Mouse (Mus musculus) hindbrain, embryonic 14.5 days (tissue): ENCODE data around the gene Unkl. TPM values are rescaled to one million over a fixed set of nuclear protein-coding genes. Genes with fewer than 3 reads are reported as not detected.
"Not testable (repeated sequence)": the region's sequence is repeated elsewhere in the genome, so short reads cannot be mapped to it uniquely, and the experiment has no call there.

ENCODE experiments used
- ATAC-seq: fragments of 200-750 bp; cut with Nextera tagmentation; 2 replicates; pipeline ENCODE4 v1.8.0; 2017; ENCODE audit warnings: moderate number of reproducible peaks, mild to moderate bottlenecking, moderate TSS enrichment, moderate library complexity; ENCODE audit not compliant: low FRiP score
- DNase-seq: peaks from one replicate; pipeline ENCODE4 v3.0.0-alpha.2; 2015; ENCODE audit warnings: low spot score
- H3K27ac ChIP-seq: fragments of 300-500 bp; sonication (generic); 2 replicates; pipeline ENCODE4 v1.5.1; 2014; ENCODE audit warnings: mild to moderate bottlenecking, moderate library complexity
- H3K27me3 ChIP-seq: fragments of 300-500 bp; sonication (generic); 2 replicates; pipeline ENCODE4 v1.6.1; 2014; ENCODE audit warnings: mild to moderate bottlenecking, low read length, mixed read lengths; ENCODE audit not compliant: control insufficient read depth, insufficient read depth
- H3K36me3 ChIP-seq: fragments of 300-500 bp; sonication (generic); replicated peaks from 2 replicates; pipeline ENCODE4 v1.6.1; 2014; ENCODE audit not compliant: control insufficient read depth, insufficient read depth
- H3K4me1 ChIP-seq: fragments of 300-500 bp; sonication (generic); replicated peaks from 2 replicates; pipeline ENCODE4 v1.6.1; 2014; ENCODE audit warnings: antibody characterized with exemption, low read length, mixed read lengths; ENCODE audit not compliant: control insufficient read depth, insufficient read depth
- H3K4me2 ChIP-seq: fragments of 300-500 bp; sonication (generic); replicated peaks from 2 replicates; pipeline ENCODE4 v1.6.1; 2014; ENCODE audit warnings: mild to moderate bottlenecking, moderate library complexity
- H3K4me3 ChIP-seq: fragments of 300-500 bp; sonication (generic); replicated peaks from 2 replicates; pipeline ENCODE4 v1.5.1; 2014; ENCODE audit warnings: mild to moderate bottlenecking, low read length
- H3K9ac ChIP-seq: fragments of 300-500 bp; sonication (generic); 2 replicates; pipeline ENCODE4 v1.6.1; 2014
- H3K9me3 ChIP-seq: fragments of 300-500 bp; sonication (generic); 2 replicates; pipeline ENCODE4 v1.6.1; 2016; ENCODE audit warnings: low read length; ENCODE audit not compliant: control insufficient read depth
- WGBS: fragments of 180-500 bp; shearing (Covaris S2); extraction: QIAGEN DNeasy Blood & Tissue Kit; methylation state at CpG from one replicate; pipeline ENCODE4 v1.1.7; 2014; 5-methylcytosine and 5-hydroxymethylcytosine counted together
- polyA plus RNA-seq: library from polyadenylated mRNA; unstranded; fragments of >200 nt; fragmentation: Nextera tagmentation; extraction: Ambion mirVana; gene quantifications from 2 replicates; pipeline ENCODE4 v1.2.1, GENCODE M21; 2014

Gene Unkl
- polyA plus RNA-seq, 1 experiment from 2014 or later: 9.9 TPM

DNA sequence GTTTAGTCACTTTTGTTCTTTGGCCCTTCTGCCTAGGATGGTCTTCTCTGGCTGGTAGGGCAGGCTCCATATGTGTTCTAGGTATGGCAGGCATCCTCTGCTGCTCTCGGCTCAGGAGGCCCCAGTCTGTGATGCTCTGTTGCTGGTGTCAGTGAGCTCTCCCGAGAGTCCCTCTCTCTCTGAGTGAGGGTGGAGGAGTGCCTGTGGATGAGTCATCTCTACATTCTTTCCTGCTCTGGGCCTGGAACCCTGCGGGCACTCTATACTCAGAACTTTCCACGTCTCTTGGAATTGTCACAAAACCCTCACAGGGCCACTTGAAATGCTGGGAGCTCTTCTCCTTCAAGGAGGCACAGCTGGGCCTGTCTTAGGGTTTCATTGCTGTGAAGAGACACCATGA lies 23.5 kb downstream of the Unkl start:
- DNase-seq (no peak), ATAC-seq (no peak)
- Histone ChIP-seq H3K9ac (no peak overlapping the region), H3K4me1 (no peaks in the 10 kb centered on the region), H3K36me3 (peaks cover 97% of the 10 kb centered on the region), H3K27me3 (no peaks in the 10 kb centered on the region), H3K9me3 (no peaks in the 10 kb centered on the region), H3K27ac (no peak overlapping the region), H3K4me2 (no peak overlapping the region), H3K4me3 (no peak overlapping the region)
- WGBS: 91% methylated on average over 4 of the region's 4 CpGs

DNA sequence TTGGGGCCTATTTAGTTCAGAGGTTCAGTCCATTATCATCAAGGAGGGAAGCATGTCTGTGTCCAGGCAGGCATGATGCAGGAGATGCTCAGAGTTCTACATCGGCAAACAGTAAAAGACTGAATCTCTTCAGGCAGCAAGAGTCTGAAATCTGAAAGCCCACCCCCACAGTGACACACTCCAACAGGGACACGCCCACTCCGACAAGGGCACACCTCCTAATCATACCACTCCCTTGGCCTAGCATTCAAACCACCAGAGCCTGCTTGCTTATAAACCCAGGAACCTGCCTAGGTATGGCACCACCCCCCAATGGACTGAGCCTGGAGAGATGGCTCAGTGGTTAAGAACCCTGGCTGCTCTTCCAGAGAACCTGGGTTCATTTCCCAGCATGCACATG lies 27.2 kb downstream of the Unkl start:
- DNase-seq (no peak), ATAC-seq (no peak)
- H3K4me1 ChIP-seq: no peaks in the 10 kb centered on the region
- no peak overlapping the region for H3K4me3 ChIP-seq
- H3K9me3 ChIP-seq: no peaks in the 10 kb centered on the region
- no peaks in the 10 kb centered on the region for H3K27me3 ChIP-seq
- H3K36me3 ChIP-seq: peaks cover 90% of the 10 kb centered on the region
- no peak overlapping the region for H3K9ac ChIP-seq
- WGBS: 89% methylated on average over 3 of the region's 3 CpGs
- H3K27ac ChIP-seq: no peak overlapping the region
- H3K4me2 ChIP-seq: no peak overlapping the region

DNA sequence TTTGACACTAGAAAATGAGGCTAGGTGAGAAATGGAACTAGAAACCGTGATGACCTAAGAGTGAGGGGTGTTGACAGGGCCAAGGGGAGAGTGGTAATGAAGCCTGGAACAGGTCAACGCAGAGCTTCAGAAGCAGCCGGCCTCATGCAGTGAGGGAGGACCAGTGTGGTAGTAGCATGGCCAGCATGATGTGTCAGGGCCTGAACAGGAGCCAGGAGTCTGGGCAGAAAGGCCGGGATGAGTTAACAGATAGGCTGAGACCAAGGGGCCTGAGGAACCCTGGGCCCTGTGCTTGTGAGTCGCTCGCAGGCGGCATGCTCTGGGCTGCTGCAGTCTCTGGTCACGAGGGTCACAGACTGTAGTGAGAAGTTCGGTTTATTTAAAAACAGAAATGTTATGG lies 30.8 kb downstream of the Unkl start:
- WGBS: 92% methylated on average over 9 of the region's 9 CpGs
- no peaks in the 10 kb centered on the region for H3K27me3 ChIP-seq
- no peaks in the 10 kb centered on the region for H3K9me3 ChIP-seq
- ATAC-seq (no peak), DNase-seq (no peak)
- H3K9ac ChIP-seq: no peak overlapping the region
- H3K36me3 ChIP-seq: peaks cover 56% of the 10 kb centered on the region
- H3K4me3 ChIP-seq: no peak overlapping the region
- no peak overlapping the region for H3K27ac ChIP-seq
- H3K4me1 ChIP-seq: 0 out of 2 replicates have a peak, but pooled peaks cover 7% of the 10 kb centered on the region
- no peak overlapping the region for H3K4me2 ChIP-seq

DNA sequence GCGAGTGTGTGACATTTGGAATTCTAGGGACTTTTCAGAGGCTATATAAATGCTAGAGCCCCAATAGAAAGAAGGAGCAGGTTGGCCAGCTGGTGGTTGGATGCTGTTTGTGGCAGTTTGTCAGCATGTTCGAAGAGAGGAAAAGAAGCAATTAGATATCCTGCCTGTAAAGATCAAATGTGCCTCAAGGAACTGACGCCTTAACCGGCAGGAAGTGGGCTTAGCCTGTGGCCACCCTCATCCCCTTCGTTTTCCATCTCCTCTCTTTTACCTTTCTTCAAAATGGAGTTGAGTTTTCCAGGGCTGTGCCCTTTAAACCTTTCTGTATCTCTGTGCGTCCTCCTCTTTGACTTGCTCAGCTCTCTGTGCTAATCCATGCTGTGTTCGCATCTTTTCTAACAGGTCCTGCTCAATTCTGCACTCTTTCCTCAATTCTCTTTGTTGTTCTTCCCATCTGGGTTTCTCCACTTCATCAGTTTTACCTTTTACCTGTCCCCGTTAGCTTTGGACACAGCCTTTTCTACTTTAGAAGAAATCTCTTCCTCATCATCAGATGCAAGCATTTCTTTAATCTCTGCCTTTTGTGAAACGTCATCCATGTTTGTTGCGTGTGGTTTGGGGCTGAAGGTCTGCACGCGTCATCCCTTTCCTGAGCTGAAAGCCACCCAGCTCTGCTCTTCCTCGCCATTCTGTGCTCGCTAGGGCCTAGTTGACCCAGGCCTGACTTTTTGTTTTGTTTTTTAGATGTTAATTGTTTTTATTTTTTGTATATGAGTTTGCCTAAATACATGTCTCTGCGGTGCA lies 31.5 kb downstream of the Unkl start:
- Histone ChIP-seq H3K4me3 (no peak overlapping the region), H3K4me1 (0 out of 2 replicates have a peak, but pooled peaks cover 7% of the 10 kb centered on the region), H3K9ac (no peak overlapping the region), H3K4me2 (no peak overlapping the region), H3K9me3 (no peaks in the 10 kb centered on the region), H3K27ac (no peak overlapping the region), H3K36me3 (peaks cover 49% of the 10 kb centered on the region), H3K27me3 (no peaks in the 10 kb centered on the region)
- WGBS: 96% methylated on average over 15 of the region's 15 CpGs
- DNase-seq: no peak
- ATAC-seq: no peak

DNA sequence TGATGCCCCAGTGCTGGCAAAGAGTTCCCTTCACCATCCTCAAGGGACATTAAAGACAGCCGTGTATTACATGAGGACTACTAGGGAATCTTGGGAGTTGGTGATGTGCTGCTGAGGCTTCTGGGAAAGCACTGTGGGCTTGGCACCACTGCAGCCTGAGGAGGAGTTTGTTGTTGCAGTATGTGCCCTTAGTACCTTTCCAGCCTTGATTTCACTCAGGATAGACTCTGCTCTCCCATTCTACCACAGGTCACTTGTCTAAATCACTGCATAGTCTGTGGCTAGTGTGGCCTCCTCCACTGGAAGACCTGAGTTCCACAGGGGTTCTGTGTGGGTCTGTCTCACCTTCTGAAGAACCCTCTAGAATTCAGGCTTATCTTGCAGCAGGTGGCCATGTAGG lies 32.5 kb downstream of the Unkl start:
- WGBS: 88% methylated on average over 1 of the region's 1 CpGs
- H3K36me3 ChIP-seq: peaks cover 41% of the 10 kb centered on the region
- no peak overlapping the region for H3K9ac ChIP-seq

DNA sequence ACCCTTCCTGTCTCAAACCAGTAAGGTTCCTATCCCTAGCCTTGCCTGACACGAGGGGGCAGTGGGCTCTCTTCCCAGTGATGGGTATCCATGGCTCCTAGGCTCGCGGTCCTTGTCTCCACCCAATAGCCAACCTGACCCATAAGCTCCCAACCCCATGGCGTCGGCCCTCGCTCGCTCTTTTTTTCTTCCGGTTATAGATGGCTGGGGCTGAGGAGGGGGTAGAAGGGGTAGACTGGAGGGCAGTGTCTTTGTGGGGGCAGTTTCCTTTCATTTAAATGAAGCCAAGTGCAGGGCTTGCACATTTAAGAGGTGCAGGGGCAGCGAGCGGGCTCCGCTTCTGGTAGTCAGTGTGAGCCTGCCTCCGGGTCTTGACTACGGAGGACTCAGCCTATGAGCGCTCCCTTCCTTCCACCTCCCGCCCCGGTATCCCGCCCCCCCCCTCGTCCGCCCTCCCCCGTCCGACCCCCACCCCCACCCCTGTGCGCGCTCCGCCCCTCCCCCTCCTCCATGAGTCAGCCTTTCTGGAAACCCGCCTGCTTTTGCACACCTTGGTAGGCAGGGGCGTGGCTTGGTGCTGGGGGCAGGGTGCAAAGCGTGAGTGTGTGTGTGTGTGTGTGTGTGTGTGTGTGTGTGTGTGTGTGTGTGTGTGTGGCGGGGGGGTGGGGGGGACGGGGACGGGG lies 33.8 kb downstream of the Unkl start:
- Histone ChIP-seq H3K4me2 (peak overlapping the region; percentile 65), H3K27me3 (no peaks in the 10 kb centered on the region), H3K9ac (peak overlapping the region; percentile 61), H3K27ac (peak overlapping the region; percentile 71), H3K9me3 (no peaks in the 10 kb centered on the region), H3K4me3 (peak overlapping the region; percentile 37), H3K36me3 (peaks cover 43% of the 10 kb centered on the region), H3K4me1 (0 out of 2 replicates have a peak, but pooled peaks cover 7% of the 10 kb centered on the region)
- WGBS: 0% methylated on average over 16 of the region's 30 CpGs
- DNase-seq: peak; percentile 46
- peak; percentile 82 for ATAC-seq

More for the DNA sequence above, 32.5 kb downstream of the Unkl start:
- H3K27me3 ChIP-seq: no peaks in the 10 kb centered on the region
- no peak for ATAC-seq
- no peak overlapping the region for H3K27ac ChIP-seq
- DNase-seq: no peak
- no peak overlapping the region for H3K4me2 ChIP-seq
- no peaks in the 10 kb centered on the region for H3K9me3 ChIP-seq
- 0 out of 2 replicates have a peak, but pooled peaks cover 7% of the 10 kb centered on the region for H3K4me1 ChIP-seq
- no peak overlapping the region for H3K4me3 ChIP-seq

DNA sequence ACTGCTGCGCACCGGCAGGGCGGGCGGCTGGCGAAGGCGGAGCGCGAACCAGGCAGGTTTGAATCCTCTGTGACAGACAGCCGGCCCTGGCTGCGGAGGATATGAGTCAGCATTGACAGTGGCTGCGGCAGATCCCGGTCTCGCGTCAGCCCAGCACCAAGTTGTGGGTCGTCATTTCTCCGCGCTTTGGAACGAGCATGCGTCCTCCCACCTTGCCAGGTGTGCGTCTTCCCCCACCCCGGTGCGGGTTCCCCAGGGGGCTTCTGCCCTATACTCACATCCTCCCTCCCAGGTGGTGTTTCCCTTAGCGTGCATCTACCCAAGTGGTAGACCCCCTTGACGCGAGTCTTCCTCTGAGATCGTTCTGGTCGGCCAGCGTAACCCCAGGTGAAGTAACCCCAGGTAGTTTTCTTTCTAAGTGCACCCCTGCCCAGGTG lies 34.3 kb downstream of the Unkl start:
- H3K9ac ChIP-seq, H3K4me1 ChIP-seq, H3K27ac ChIP-seq, DNase-seq, H3K27me3 ChIP-seq, H3K9me3 ChIP-seq: not testable (repeated sequence)
- 18% methylated on average over 13 of the region's 28 CpGs for WGBS
- peak; percentile 89 for ATAC-seq
- H3K36me3 ChIP-seq: peaks cover 39% of the 10 kb centered on the region
- peak overlapping the region; percentile 65 for H3K4me2 ChIP-seq
- H3K4me3 ChIP-seq: peak overlapping the region; percentile 37

DNA sequence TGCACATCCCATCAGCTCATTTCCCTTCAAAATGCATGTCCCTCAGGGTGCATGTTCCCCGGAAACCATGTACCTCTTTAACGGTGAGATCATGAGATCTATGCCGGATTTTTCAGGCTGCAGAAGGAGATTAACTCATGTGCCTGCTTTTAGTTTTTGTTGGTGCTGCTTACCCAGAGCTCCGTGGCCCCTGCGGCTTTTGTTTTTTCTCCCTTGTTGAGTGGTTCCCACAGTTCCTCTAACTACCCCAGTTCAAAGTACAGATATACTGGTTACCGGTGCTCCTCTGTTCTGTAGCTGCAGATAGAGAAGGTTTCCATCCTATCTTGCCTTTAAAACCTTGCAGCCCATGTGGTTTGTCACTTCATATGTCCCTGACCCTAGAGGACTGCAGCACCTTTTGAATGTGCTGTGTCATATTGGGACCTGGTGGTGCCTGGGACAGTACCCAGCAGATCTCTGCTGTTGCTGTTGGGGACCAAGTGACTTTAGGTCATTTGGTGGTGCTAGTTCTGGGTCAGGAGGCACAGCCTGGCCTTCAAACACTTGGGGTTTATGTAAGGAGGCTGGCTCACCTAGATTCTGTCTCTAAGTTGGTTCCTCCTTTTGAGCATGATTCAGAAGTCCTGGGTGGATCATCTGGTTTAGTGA lies 34.9 kb downstream of the Unkl start:
- Histone ChIP-seq H3K4me2 (peak overlapping the region; percentile 65), H3K4me3 (peak overlapping the region; percentile 37; the same call in 1 of the 2 replicates), H3K27ac (no peak overlapping the region), H3K9me3 (no peaks in the 10 kb centered on the region), H3K4me1 (0 out of 2 replicates have a peak, but pooled peaks cover 7% of the 10 kb centered on the region), H3K36me3 (peaks cover 34% of the 10 kb centered on the region), H3K9ac (no peak overlapping the region), H3K27me3 (no peaks in the 10 kb centered on the region)
- ATAC-seq (no peak), DNase-seq (no peak)
- WGBS: 45% methylated on average over 6 of the region's 6 CpGs

DNA sequence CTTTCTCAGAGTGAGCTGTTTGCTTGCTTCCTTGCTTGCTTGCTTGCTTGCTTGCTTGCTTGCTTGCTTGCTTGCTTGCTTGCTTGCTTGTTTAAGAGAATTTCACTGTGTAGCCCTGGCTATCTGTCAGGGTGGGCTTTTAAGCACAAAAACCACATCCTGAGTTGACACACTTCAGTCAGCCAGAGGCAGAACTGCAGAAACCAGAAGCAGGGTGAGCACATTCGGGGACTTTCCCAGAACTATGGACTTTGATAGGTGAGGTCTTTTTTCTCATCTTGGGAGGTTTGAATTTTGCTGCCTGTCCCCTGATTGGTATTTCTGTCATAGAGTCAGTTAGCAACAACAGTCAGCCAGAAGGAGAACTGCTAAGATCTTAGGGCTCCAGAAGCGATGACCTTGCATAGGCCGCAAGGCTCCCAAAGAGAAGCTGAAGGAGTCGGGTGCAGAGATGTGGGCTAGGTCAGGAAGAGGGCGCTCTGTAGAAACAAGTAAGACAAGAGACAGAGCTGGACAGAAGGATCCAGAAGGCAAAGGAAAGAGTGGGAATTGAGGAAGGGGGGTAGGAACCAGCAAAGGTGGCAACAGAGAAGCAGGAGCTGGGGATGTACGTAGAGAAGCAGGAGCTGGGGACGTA lies 36.5 kb downstream of the Unkl start:
- no peak overlapping the region for H3K27ac ChIP-seq
- no peak overlapping the region for H3K9ac ChIP-seq
- H3K4me2 ChIP-seq: no peak overlapping the region
- no peak for DNase-seq
- H3K27me3 ChIP-seq: no peaks in the 10 kb centered on the region
- H3K9me3 ChIP-seq: no peaks in the 10 kb centered on the region
- 0 out of 2 replicates have a peak, but pooled peaks cover 7% of the 10 kb centered on the region for H3K4me1 ChIP-seq
- peaks cover 24% of the 10 kb centered on the region for H3K36me3 ChIP-seq
- WGBS: 90% methylated on average over 7 of the region's 7 CpGs
- ATAC-seq: no peak
- H3K4me3 ChIP-seq: no peak overlapping the region
